Mouse (Mus musculus) cerebellum, adult 9-11 months (tissue): ENCODE measurements around the gene Txnip.
"Not testable (repeated sequence)": the region's sequence is repeated elsewhere in the genome, so short reads cannot be mapped to it uniquely, and the experiment has no call there.

ENCODE experiments used
- DNase-seq: peaks from one replicate; pipeline ENCODE4 v3.0.0; 2022

Gene Txnip

DNA sequence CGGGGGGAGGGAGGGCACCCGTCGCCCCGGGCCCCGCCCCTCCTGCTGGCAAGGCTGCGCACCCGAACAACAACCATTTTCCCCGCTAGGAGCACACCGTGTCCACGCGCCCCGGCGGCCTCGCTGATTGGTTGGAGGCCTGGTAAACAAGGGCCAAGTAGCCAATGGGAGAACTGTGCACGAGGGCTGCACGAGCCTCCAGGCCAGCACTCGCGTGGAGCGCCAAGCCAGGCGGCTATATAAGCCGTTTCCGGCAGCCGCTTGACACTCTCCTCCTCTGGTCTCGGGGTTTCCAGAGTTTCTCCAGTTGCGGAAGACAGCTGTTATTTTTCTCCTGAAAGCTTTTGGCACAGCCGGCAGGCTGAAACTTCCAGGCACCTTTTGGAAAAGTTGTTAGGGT, at the start of gene Txnip:
Gene Txnip, plus strand, starts transcription at position 264 of the 400 bp plus-strand sequence.
- peak; percentile 91 for DNase-seq

- not testable (repeated sequence) for DNase-seq
Observed at GRCm38 (mm10) chr3:96507966-96508365, 49.8 kb upstream of the Txnip start.

DNA sequence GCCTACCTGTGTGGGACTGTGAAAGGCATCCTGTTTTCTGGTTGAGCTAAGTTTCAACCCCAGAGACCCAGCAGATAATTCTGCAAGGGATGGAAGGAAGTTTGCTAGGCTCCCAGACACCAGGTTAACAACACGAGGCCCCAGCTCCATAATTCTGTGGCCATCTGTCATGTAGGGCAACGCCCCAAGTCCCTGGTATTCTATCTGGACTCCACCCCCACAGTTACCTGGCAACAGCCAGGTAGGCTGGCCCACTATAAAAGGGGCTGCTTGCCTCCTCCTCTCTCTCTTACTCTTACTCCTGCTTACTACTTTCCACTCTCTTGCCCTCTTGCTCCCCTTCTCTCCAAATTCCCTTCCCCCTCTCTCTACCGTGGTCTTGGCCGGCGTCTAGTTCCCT, 37.6 kb upstream of the Txnip start:
- DNase-seq: no peak

- no peak for DNase-seq
Observed at GRCm38 (mm10) chr3:96522149-96522548, 35.6 kb upstream of the Txnip start.

GRCm38 (mm10) chr3:96524028-96524810, 33.5 kb upstream of the Txnip start:
- DNase-seq: no peak

DNA sequence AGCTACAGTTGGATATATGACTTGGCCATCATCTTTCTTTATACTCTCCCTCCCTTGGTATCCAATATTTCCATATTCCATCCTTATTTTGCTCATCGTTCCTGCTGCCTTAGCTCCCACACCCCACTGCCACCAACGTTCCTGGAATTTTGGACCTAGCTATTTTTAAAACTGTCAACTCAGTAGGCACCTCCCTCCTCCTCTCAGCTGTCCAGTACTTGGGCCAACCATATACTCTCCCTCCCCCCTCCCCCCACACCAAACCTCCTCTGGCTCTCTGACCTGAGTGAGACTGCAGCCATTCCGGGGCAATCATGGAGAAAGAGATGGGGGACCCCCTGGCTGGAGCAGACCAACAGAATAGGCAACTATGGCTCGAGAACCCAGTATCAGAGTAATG, 32.8 kb upstream of the Txnip start, which contains the start of gene Hfe2:
Gene Hfe2, plus strand, starts transcription at position 259 of the 400 bp plus-strand sequence.
- no peak for DNase-seq

DNA sequence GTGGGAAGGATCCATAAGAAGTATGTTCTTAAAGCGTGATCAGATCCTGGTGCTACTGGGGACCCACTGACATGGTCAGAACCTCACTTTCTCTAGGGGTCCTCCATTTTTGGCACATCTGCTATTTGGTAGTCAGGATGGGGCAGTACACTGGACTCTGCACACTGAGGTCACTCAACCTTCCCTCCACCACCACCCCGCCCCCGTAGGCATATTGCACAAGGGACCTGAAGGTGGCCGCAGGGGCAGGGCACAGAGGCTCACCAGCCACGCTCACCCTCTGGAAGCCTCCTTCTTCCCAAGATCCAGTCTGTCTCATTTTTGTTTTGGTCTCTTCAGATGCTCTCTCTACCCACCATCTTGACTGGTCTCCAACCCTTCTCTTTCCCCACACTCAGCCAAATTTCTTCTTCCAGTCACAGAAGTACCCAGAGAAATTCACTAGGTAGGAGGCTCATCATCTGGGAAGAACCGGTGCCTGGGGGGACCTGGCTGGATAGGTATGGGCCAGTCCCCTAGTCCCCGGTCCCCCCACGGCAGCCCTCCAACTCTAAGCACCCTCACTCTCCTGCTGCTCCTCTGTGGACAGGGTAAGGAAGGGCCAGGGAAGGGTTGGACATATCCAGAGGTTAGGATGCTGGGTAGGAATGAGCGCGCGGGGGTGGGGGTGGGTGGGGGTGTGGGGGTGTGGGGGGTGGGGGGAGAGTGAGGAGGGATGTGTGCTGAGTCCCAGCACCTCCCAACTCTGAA, 31.6 kb upstream of the Txnip start:
- no peak for DNase-seq

GRCm38 (mm10) chr3:96526864-96527542, 30.8 kb upstream of the Txnip start:
- DNase-seq: no peak

GRCm38 (mm10) chr3:96528506-96528905, 29.3 kb upstream of the Txnip start:
- no peak for DNase-seq

GRCm38 (mm10) chr3:96532050-96532449, 25.7 kb upstream of the Txnip start:
- DNase-seq: no peak

- no peak for DNase-seq
Observed at GRCm38 (mm10) chr3:96534300-96534699, 23.5 kb upstream of the Txnip start.

- DNase-seq: no peak
Observed at GRCm38 (mm10) chr3:96539316-96539715, 18.4 kb upstream of the Txnip start.

DNA sequence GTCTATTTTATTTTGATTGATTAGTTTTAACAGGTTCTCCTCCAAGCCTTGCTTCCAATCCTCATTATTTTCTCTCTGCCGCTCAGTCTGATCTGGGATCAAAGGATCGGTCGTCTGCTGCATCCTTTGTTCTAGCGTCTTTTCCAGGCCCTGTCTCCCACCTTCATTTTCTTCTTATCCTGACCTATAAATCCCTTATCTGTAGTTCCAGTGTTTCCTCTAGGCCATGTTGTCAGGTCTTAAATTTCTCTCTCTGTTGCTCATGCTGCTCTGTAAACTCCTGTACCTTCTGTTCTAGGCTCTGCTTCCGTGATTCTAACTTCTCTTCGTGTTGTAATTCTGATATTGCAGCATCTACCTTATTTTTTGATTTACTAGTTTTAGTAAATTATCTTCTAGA, 17.0 kb upstream of the Txnip start:
- DNase-seq: no peak

DNA sequence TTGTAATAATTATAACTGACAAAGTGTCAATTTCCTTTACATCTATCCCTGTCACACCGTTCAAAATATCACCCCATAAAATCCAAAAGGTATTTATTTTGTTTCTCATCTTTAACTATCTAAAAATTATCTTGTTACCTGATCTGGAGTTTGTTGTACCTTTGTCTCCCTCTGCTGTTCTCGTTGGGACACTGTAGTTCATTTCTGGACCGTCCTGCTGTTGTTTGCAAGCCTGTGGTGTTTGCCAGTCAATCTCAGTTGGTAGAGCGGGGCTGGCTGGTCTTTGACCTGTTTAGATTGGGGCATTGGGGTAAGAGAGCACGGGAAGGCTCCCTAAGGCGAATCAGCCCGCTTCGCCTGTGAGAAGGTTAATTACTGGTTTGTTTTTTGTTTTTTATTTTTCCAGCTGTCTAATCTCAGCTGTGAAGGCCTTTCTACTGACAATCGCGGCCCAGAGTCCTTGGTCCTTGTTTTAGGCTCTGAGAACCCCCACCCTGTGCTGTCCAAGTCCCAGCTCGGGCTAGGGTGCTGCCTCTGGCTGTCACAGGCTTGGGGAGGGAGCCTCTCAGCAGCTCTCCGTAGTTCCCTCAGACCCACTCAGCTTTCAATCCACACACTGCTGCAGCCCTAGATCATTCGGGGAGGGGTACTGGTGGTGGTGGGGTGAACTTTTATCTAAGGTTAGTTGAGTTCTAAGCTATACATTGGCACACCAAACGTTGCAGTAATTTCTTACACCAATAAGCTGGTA, 16.3 kb upstream of the Txnip start:
- no peak for DNase-seq

- no peak for DNase-seq
Observed at GRCm38 (mm10) chr3:96542554-96542953, 15.2 kb upstream of the Txnip start.

DNA sequence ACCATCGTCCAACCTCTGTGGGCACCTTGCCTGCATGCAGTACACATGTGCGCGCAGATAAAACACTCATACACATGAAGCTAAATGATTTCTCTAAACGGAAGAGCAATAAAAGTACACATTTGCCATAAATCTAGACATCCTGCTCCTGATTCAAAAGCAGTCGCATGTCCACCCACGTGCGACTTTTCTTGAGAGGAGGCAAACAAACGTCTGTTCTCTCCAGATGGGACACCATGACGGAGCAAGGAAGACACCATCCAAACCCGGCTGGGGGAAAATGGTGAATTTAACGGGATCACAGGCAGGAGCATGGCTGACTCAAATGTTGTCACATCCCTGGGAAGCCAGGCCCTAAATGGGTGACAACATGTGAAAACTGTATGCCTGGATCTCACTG, 14.4 kb upstream of the Txnip start:
- DNase-seq: no peak

- DNase-seq: no peak
Observed at GRCm38 (mm10) chr3:96545565-96545964, 12.2 kb upstream of the Txnip start.

GRCm38 (mm10) chr3:96546880-96547279, 10.9 kb upstream of the Txnip start:
- no peak for DNase-seq

- peak; percentile 63 for DNase-seq
Observed at GRCm38 (mm10) chr3:96547389-96547960, 10.3 kb upstream of the Txnip start.

DNA sequence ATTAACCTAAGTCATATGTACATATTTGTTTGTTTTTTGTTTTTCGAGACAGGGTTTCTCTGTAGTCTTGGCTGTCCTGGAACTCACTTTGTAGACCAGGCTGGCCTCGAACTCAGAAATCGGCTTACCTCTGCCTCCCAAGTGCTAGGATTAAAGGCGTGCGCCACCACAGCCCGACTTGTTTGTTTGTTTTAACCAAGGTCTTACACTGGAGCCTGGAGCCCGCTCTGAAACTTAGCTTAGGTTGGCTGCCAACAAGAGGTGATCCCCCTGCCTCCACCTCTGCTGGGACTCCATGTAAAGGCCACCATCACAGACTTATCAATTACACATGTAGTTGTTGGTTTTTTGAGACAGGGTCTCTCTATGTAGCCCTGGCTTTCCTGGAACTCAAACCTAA, 8.9 kb upstream of the Txnip start:
- no peak for DNase-seq

DNA sequence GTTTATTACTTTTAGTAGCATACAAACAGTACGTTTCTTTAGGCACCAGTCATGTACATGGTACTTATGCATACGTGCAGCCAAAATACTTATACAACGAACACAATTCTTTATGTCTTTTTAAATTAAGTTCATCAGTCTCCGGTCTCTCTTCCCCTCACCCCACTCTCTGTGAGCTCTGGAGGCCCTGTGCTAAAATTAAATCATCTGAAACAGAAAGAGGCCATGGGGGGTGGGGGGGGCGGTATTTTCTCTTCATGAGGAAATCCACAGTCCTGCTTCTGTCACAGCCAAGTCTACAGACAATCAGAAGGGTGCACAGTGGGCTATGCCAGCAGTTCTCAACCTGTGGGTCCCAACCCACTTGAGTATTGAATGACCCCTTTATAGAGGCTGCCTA, 8.4 kb upstream of the Txnip start:
- DNase-seq: no peak

- no peak for DNase-seq
Observed at GRCm38 (mm10) chr3:96551203-96551602, 6.6 kb upstream of the Txnip start.

GRCm38 (mm10) chr3:96551890-96552289, 5.9 kb upstream of the Txnip start:
- no peak for DNase-seq
